Mouse (Mus musculus): ENCODE data around the gene Cep57l1. TPM values are rescaled to one million over a fixed set of nuclear protein-coding genes. Genes with fewer than 3 reads are reported as not detected.

Gene Cep57l1
- polyA plus RNA-seq, 1 experiment from 2014 or later = 24.1 TPM

GRCm38 (mm10) chr10:41814305-41814853 lies 4.7 kb upstream of the Cep57l1 start:
- Histone ChIP-seq H3K36me3 (no peaks in the 10 kb centered on the region), H3K27ac (no peak overlapping the region), H3K27me3 (no peaks in the 10 kb centered on the region), H3K9me3 (no peaks in the 10 kb centered on the region), H3K4me2 (replicated peaks) (no peak overlapping the region), H3K4me1 (peaks cover 22% of the 10 kb centered on the region), H3K9ac (no peak overlapping the region), H3K4me3 (no peak overlapping the region)
- ATAC-seq (ENCODE audit: insufficient number of reproducible peaks, insufficient read depth, low FRiP score, low TSS enrichment) = no peak
- whole genome bisulfite sequencing = 88% methylated on average over 6 of the region's 6 CpGs

DNA sequence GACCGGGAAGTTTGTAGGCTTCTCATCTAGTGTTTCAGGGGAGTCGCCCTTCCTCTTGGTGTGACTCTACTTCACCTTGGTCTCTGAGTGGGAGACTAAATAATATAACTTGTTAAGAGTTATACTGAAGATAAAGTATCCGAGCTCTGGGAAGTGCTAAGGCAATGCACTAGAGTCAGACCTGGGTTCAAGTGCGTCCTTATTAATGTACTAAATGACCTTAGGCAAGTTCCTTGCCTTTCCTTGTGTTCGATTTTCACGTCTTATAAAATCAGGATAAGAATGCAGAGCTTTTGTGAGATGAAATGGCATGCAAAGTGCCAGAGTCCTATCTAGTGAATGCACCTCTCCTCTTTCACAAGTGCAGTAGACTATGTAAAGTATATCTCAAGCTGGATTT lies 2.9 kb upstream of the Cep57l1 start:
- WGBS = 71% methylated on average over 6 of the region's 6 CpGs
- H3K4me1 ChIP-seq = peaks cover 22% of the 10 kb centered on the region
- no peaks in the 10 kb centered on the region for H3K9me3 ChIP-seq
- no peaks in the 10 kb centered on the region for H3K27me3 ChIP-seq
- no peak overlapping the region for H3K9ac ChIP-seq
- no peak for ATAC-seq (ENCODE audit: insufficient number of reproducible peaks, insufficient read depth, low FRiP score, low TSS enrichment)
- H3K4me2 ChIP-seq (replicated peaks) = peak overlapping the region; percentile 78
- H3K27ac ChIP-seq = no peak overlapping the region
- no peaks in the 10 kb centered on the region for H3K36me3 ChIP-seq
- peak overlapping the region; percentile 18 for H3K4me3 ChIP-seq

GRCm38 (mm10) chr10:41810564-41811455 lies 1.1 kb upstream of the Cep57l1 start:
- Histone ChIP-seq H3K27me3 (no peaks in the 10 kb centered on the region), H3K4me2 (replicated peaks) (peak overlapping the region; percentile 78), H3K36me3 (no peaks in the 10 kb centered on the region), H3K4me1 (peaks cover 22% of the 10 kb centered on the region), H3K9ac (peak overlapping the region; percentile 78), H3K27ac (peak overlapping the region; percentile 96), H3K9me3 (no peaks in the 10 kb centered on the region), H3K4me3 (peak overlapping the region; percentile 75)
- no peak for ATAC-seq (ENCODE audit: insufficient number of reproducible peaks, insufficient read depth, low FRiP score, low TSS enrichment)
- WGBS = under 1% methylated on average over 36 of the region's 36 CpGs

DNA sequence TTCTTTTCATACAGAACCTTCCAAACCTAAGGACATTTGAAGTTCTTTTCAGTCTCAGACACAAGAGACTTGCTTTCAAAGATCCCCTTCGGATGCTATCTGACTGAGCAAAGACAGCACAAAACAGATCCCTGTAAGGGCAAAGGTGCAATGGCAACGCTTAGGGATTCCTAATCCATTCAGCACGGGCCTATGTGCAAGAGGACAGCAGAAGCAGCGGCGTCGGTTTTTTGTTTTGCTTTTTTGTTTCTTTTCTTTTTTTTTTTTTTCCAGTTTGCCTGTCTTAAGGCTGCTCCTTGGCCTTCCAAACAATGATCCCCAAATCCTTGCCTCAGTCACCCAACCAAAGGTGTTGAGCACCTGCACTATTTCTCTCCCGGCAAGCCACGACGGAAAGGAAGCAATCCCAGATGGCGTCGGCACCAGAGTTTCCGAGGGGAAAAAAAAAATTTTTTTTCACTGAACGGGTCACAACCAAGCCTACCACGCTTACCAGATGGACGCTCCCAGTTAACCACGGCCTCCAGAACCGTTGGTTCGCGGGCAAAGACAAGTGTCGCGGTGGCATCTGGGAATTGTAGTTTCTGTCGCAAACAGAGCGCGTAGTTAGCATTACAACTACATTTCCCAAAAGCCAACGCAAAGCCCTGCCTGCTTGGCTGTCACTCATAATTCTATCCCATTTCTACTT lies 446 bp downstream of the Cep57l1 start:
- Histone ChIP-seq H3K9me3 (no peaks in the 10 kb centered on the region), H3K9ac (peak overlapping the region; percentile 78), H3K4me1 (peaks cover 22% of the 10 kb centered on the region), H3K4me2 (replicated peaks) (peak overlapping the region; percentile 78), H3K27ac (peak overlapping the region; percentile 96), H3K36me3 (no peaks in the 10 kb centered on the region), H3K27me3 (no peaks in the 10 kb centered on the region), H3K4me3 (peak overlapping the region; percentile 75)
- ATAC-seq (ENCODE audit: insufficient number of reproducible peaks, insufficient read depth, low FRiP score, low TSS enrichment) = peak; percentile 79
- WGBS = 5% methylated on average over 25 of the region's 25 CpGs

DNA sequence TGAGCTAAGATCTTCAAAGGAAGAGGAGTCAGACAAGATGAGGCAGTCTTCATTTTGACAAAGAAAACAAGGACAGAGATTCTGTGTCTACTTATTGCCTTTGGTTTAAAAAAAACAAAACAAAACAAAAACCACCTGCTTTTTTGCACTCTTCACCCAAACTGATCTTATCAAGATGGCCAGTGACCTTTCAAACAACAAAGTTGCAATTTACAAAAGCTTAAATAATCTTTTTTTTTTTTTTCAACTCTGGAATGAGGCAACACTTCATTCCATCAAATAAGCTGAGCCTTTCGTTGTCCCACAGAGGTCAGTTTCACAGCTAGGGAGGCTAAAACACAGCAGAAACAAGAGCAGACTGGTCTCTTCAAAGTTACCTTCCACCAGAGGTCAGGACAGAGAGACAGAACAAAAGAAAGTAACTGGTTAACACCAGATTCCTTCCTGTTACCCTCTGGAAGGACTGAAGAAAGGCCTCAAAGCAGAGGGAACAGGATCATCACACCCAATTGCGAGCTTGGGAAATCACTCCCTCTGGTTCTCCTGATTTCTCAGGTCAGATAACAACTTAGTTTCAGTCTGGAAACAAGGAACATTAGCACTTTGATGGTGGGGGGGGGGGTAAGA lies 3.8 kb downstream of the Cep57l1 start:
- ATAC-seq (ENCODE audit: insufficient number of reproducible peaks, insufficient read depth, low FRiP score, low TSS enrichment) = no peak
- Histone ChIP-seq H3K27me3 (no peaks in the 10 kb centered on the region), H3K9me3 (no peaks in the 10 kb centered on the region), H3K4me3 (no peak overlapping the region), H3K36me3 (peaks cover 22% of the 10 kb centered on the region), H3K27ac (no peak overlapping the region), H3K4me1 (no peaks in the 10 kb centered on the region), H3K9ac (no peak overlapping the region), H3K4me2 (replicated peaks) (no peak overlapping the region)
- WGBS = 76% methylated on average over 2 of the region's 2 CpGs

- 84% methylated on average over 3 of the region's 3 CpGs for WGBS
- Histone ChIP-seq H3K9me3 (no peaks in the 10 kb centered on the region), H3K27me3 (no peaks in the 10 kb centered on the region), H3K27ac (no peak overlapping the region), H3K4me2 (replicated peaks) (no peak overlapping the region), H3K36me3 (peaks cover 33% of the 10 kb centered on the region), H3K4me1 (no peaks in the 10 kb centered on the region), H3K9ac (no peak overlapping the region), H3K4me3 (no peak overlapping the region)
- no peak for ATAC-seq (ENCODE audit: insufficient number of reproducible peaks, insufficient read depth, low FRiP score, low TSS enrichment)
Observed at GRCm38 (mm10) chr10:41804711-41805110, 5.0 kb downstream of the Cep57l1 start.

DNA sequence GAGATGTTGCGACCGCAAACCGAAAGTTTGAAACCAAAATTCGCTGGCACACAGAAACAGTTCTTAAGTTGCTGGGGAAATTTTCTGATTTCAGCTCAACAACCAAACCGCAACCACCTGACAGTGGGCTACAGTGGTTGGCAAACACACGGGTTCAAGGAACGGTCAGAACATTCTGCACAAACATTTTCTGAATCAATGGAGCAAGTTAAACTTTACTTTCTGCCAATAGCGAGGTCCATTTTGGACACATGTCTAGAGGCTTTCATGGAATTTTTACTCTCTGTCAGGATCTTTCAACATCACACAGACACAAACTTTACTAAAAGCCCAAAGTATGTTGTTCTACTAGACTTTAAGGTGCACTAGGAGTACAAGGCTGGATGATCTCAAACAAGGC lies 6.2 kb downstream of the Cep57l1 start:
- Histone ChIP-seq H3K36me3 (peaks cover 38% of the 10 kb centered on the region), H3K27ac (no peak overlapping the region), H3K4me1 (no peaks in the 10 kb centered on the region), H3K9me3 (no peaks in the 10 kb centered on the region), H3K4me3 (no peak overlapping the region), H3K4me2 (replicated peaks) (no peak overlapping the region), H3K27me3 (no peaks in the 10 kb centered on the region), H3K9ac (no peak overlapping the region)
- 99% methylated on average over 8 of the region's 8 CpGs for WGBS
- ATAC-seq (ENCODE audit: insufficient number of reproducible peaks, insufficient read depth, low FRiP score, low TSS enrichment) = no peak

DNA sequence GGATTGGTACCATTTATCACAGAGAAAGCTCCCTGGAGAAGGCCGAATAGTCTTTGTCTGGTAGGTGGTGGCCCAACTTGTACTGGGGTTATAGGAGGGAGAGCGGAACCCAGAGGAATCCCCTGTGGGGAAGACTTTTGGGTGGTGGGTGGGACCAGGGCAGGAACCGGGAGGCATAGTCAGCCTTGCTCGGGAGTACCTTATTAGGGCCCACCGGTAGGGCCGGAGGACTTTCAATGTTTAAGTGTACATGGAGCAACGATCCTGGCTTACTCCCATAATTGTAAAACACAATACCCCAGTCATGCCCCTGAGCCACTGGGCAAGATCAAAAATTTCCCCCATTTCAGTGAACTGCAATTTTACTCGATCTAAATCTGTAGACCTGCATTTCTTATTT lies 12.4 kb downstream of the Cep57l1 start:
- Histone ChIP-seq H3K4me3 (no peak overlapping the region), H3K36me3 (peaks cover 45% of the 10 kb centered on the region), H3K27me3 (no peaks in the 10 kb centered on the region), H3K4me1 (no peaks in the 10 kb centered on the region), H3K9ac (no peak overlapping the region), H3K27ac (no peak overlapping the region), H3K9me3 (0 out of 2 replicates have a peak, but pooled peaks cover 5% of the 10 kb centered on the region), H3K4me2 (replicated peaks) (no peak overlapping the region)
- no peak for ATAC-seq (ENCODE audit: insufficient number of reproducible peaks, insufficient read depth, low FRiP score, low TSS enrichment)
- 97% methylated on average over 8 of the region's 8 CpGs for WGBS

- WGBS = 93% methylated on average over 6 of the region's 6 CpGs
Observed at GRCm38 (mm10) chr10:41792375-41792774, 17.3 kb downstream of the Cep57l1 start.

GRCm38 (mm10) chr10:41767254-41767653 lies 42.4 kb downstream of the Cep57l1 start:
- Histone ChIP-seq H3K36me3 (no peaks in the 10 kb centered on the region), H3K27ac (no peak overlapping the region), H3K4me2 (replicated peaks) (no peak overlapping the region), H3K9ac (no peak overlapping the region), H3K4me1 (no peaks in the 10 kb centered on the region), H3K9me3 (no peaks in the 10 kb centered on the region), H3K27me3 (no peaks in the 10 kb centered on the region), H3K4me3 (no peak overlapping the region)
- 94% methylated on average over 6 of the region's 6 CpGs for WGBS
- no peak for ATAC-seq (ENCODE audit: insufficient number of reproducible peaks, insufficient read depth, low FRiP score, low TSS enrichment)

More at GRCm38 (mm10) chr10:41792375-41792774, 17.3 kb downstream of the Cep57l1 start:
- H3K4me1 ChIP-seq = no peaks in the 10 kb centered on the region
- H3K4me2 ChIP-seq (replicated peaks) = no peak overlapping the region
- 0 out of 2 replicates have a peak, but pooled peaks cover 5% of the 10 kb centered on the region for H3K9me3 ChIP-seq
- no peak for ATAC-seq (ENCODE audit: insufficient number of reproducible peaks, insufficient read depth, low FRiP score, low TSS enrichment)
- H3K27me3 ChIP-seq = no peaks in the 10 kb centered on the region
- peaks cover 6% of the 10 kb centered on the region; the same call in 1 of the 2 replicates for H3K36me3 ChIP-seq
- H3K4me3 ChIP-seq = no peak overlapping the region
- H3K27ac ChIP-seq = no peak overlapping the region
- H3K9ac ChIP-seq = no peak overlapping the region

DNA sequence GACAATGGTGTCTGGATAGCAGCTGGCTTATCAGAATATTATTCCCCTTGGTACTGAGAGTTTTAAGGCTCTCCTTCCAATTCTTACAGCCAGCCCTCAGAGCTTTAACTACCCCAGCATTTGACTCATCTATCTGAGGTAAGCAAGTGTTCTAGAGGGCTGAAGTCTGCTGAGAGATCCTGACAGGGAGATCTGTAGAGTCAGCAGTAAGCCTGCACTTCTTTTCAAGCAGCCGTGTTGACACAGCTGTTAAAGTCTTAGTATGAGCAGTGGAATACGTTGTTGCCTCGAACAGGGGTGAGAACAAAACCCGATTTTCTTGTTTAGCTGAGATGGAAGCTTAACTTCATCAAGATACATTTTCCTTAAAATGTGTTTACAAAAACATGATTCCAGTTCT lies 43.4 kb downstream of the Cep57l1 start:
- Histone ChIP-seq H3K4me2 (replicated peaks) (no peak overlapping the region), H3K9ac (no peak overlapping the region), H3K27ac (no peak overlapping the region), H3K27me3 (no peaks in the 10 kb centered on the region), H3K36me3 (no peaks in the 10 kb centered on the region), H3K9me3 (no peaks in the 10 kb centered on the region), H3K4me1 (no peaks in the 10 kb centered on the region), H3K4me3 (no peak overlapping the region)
- ATAC-seq (ENCODE audit: insufficient number of reproducible peaks, insufficient read depth, low FRiP score, low TSS enrichment) = no peak
- 68% methylated on average over 4 of the region's 4 CpGs for WGBS
